Mouse (Mus musculus) myocyte (in vitro differentiated cells): Measurements from ENCODE around the gene Wfdc16. TPM values are rescaled to one million over a fixed set of nuclear protein-coding genes. Genes with fewer than 3 reads are reported as not detected.

Experiments
- polyA plus RNA-seq: library from polyadenylated mRNA; unstranded; fragments of >200 nt; fragmentation: generic; extraction: Trizol; gene quantifications from one replicate; pipeline ENCODE4 v1.2.1, GENCODE M21; 2012; ENCODE audit warnings: missing spikeins

Wfdc16 gene
- polyA plus RNA-seq, 1 experiment = not detected

Other genes with a start within 250 kb of the Wfdc16 start
- 9.4 TPM for gene Slpi, start 249.7 kb downstream of the Wfdc16 start, polyA plus RNA-seq
- gene Rbpjl, start 235.7 kb downstream of the Wfdc16 start, polyA plus RNA-seq = 0.06 TPM
- 0.01 TPM for gene Matn4, start 233.6 kb downstream of the Wfdc16 start, polyA plus RNA-seq
- 52.4 TPM for gene Sdc4, start 194.9 kb downstream of the Wfdc16 start, polyA plus RNA-seq
- 47.6 TPM for gene Sys1, start 181.8 kb downstream of the Wfdc16 start, polyA plus RNA-seq
- 31.6 TPM for gene Gm20458, start 177.8 kb downstream of the Wfdc16 start, polyA plus RNA-seq
- not detected for gene Trp53tg5, start 165.1 kb downstream of the Wfdc16 start, polyA plus RNA-seq
- gene Dbndd2, start 152.7 kb downstream of the Wfdc16 start, polyA plus RNA-seq = 16.4 TPM
- 79.2 TPM for gene Pigt, start 141.3 kb downstream of the Wfdc16 start, polyA plus RNA-seq
- not detected for gene Wfdc2, start 76.4 kb downstream of the Wfdc16 start, polyA plus RNA-seq
- not detected for gene Spint3, start 65.3 kb downstream of the Wfdc16 start, polyA plus RNA-seq
- not detected for gene Wfdc6a, start 53.3 kb downstream of the Wfdc16 start, polyA plus RNA-seq
- gene Eppin, start 45.2 kb downstream of the Wfdc16 start, polyA plus RNA-seq = not detected
- gene Wfdc6b, start 25.3 kb downstream of the Wfdc16 start, polyA plus RNA-seq = not detected
- not detected for gene Wfdc8, start 25.2 kb downstream of the Wfdc16 start, polyA plus RNA-seq
- gene Wfdc10, start 17.2 kb upstream of the Wfdc16 start, polyA plus RNA-seq = not detected
- gene Wfdc9, start 17.8 kb upstream of the Wfdc16 start, polyA plus RNA-seq = not detected
- gene Wfdc11, start 35.3 kb upstream of the Wfdc16 start, polyA plus RNA-seq = not detected
- 0.04 TPM for gene Wfdc13, start 46.3 kb upstream of the Wfdc16 start, polyA plus RNA-seq
- not detected for gene Spint4, start 59.7 kb upstream of the Wfdc16 start, polyA plus RNA-seq
- not detected for gene Spint5, start 76.5 kb upstream of the Wfdc16 start, polyA plus RNA-seq
- 0.41 TPM for gene Wfdc3, start 107.1 kb upstream of the Wfdc16 start, polyA plus RNA-seq
- gene Dnttip1, start 107.2 kb upstream of the Wfdc16 start, polyA plus RNA-seq = 63.0 TPM
- gene Ube2c, start 131.1 kb upstream of the Wfdc16 start, polyA plus RNA-seq = 103 TPM
- 3,985 TPM for gene Tnnc2, start 141.2 kb upstream of the Wfdc16 start, polyA plus RNA-seq
- gene Snx21, start 147.0 kb upstream of the Wfdc16 start, polyA plus RNA-seq = 29.5 TPM
- gene Acot8, start 166.1 kb upstream of the Wfdc16 start, polyA plus RNA-seq = 24.5 TPM
- gene Zswim3, start 166.3 kb upstream of the Wfdc16 start, polyA plus RNA-seq = 3.3 TPM
- gene Zswim1, start 183.9 kb upstream of the Wfdc16 start, polyA plus RNA-seq = 13.3 TPM
- 0.40 TPM for gene Spata25, start 189.7 kb upstream of the Wfdc16 start, polyA plus RNA-seq
- gene Ctsa, start 194.1 kb upstream of the Wfdc16 start, polyA plus RNA-seq = 202 TPM
- 23.5 TPM for gene Neurl2, start 194.7 kb upstream of the Wfdc16 start, polyA plus RNA-seq
- 117 TPM for gene Pltp, start 218.9 kb upstream of the Wfdc16 start, polyA plus RNA-seq
- 43.2 TPM for gene Pcif1, start 240.5 kb upstream of the Wfdc16 start, polyA plus RNA-seq